In genomic region chr6:23491804-23492203, GRCm38 (mm10) we compare ENCODE assay signal across 7 mouse cellular contexts.
A peak's percentile ranks its signal among the peaks of the same experiment; 100 is the strongest.
DNase-seq lines count a peak whose midpoint lies in the region; ATAC-seq and TF ChIP-seq lines count a peak whose summit lies in the region.

No protein-coding gene starts in this region.

- WGBS in liver, postnatal 0 days (ENCODE audit: insufficient replicate concordance): 47% methylated on average over 7 of the region's 7 CpGs
- WGBS in hindbrain, embryonic 13.5 days: 39% methylated on average over 7 of the region's 7 CpGs
- WGBS in lung, postnatal 0 days: 29% methylated on average over 7 of the region's 7 CpGs

- no peak overlapping the region for H3K4me2 ChIP-seq in liver, postnatal 0 days (ENCODE audit: low read depth, low read length)
- no peak overlapping the region for H3K4me2 ChIP-seq in hindbrain, embryonic 13.5 days
- no peak overlapping the region for H3K4me2 ChIP-seq in lung, postnatal 0 days (replicated peaks; ENCODE audit: low read depth, low read length)

- H3K27ac ChIP-seq in liver, postnatal 0 days (ENCODE audit: low read depth): no peak overlapping the region
- H3K27ac ChIP-seq in hindbrain, embryonic 13.5 days: no peak overlapping the region
- no peak overlapping the region for H3K27ac ChIP-seq in lung, postnatal 0 days (ENCODE audit: low read length)

- no peaks in the 10 kb centered on the region for H3K9me3 ChIP-seq in liver, postnatal 0 days (ENCODE audit: low read length)
- H3K9me3 ChIP-seq in hindbrain, embryonic 13.5 days: no peaks in the 10 kb centered on the region
- H3K9me3 ChIP-seq in lung, postnatal 0 days (ENCODE audit: low read length): no peaks in the 10 kb centered on the region

- H3K27me3 ChIP-seq in liver, postnatal 0 days (ENCODE audit: insufficient read depth, low read length): no peaks in the 10 kb centered on the region
- H3K27me3 ChIP-seq in hindbrain, embryonic 13.5 days: no peaks in the 10 kb centered on the region
- H3K27me3 ChIP-seq in lung, postnatal 0 days (replicated peaks; ENCODE audit: insufficient read depth, low read length): no peaks in the 10 kb centered on the region

- no peak for TF ChIP-seq EP300 in liver, postnatal 0 days (IDR thresholded peaks at IDR 0.05; ENCODE audit: low read depth)
- TF ChIP-seq EP300 in lung, postnatal 0 days (IDR thresholded peaks at IDR 0.05): no peak

- DNase-seq in liver, postnatal 0 days: no peak
- no peak for DNase-seq in liver
- peak; percentile 89 for DNase-seq in cerebellum, adult 9-10 months
- DNase-seq in lung, postnatal 0 days (ENCODE audit: low spot score): peak; percentile 80
- DNase-seq in spleen, postnatal 10 days (ENCODE audit: low spot score in 2 of 2): no peak
- no peak for DNase-seq in thymus, postnatal 25 days

- no peak overlapping the region for H3K4me3 ChIP-seq in liver, postnatal 0 days (ENCODE audit: low read depth, low read length)
- H3K4me3 ChIP-seq in hindbrain, embryonic 13.5 days: no peak overlapping the region
- no peak overlapping the region for H3K4me3 ChIP-seq in lung, postnatal 0 days (ENCODE audit: low read depth, low read length)

- TF ChIP-seq CTCF in liver, postnatal 0 days (IDR thresholded peaks at IDR 0.05; ENCODE audit: low read depth): peak; percentile 54
- peak; percentile 89 for TF ChIP-seq CTCF in lung, postnatal 0 days (IDR thresholded peaks at IDR 0.05)

- H3K4me1 ChIP-seq in liver, postnatal 0 days (ENCODE audit: insufficient read depth): no peaks in the 10 kb centered on the region
- H3K4me1 ChIP-seq in hindbrain, embryonic 13.5 days (replicated peaks): no peaks in the 10 kb centered on the region
- H3K4me1 ChIP-seq in lung, postnatal 0 days (ENCODE audit: insufficient read depth, low read depth, low read length): no peaks in the 10 kb centered on the region

- H3K9ac ChIP-seq in liver, postnatal 0 days (replicated peaks): no peak overlapping the region
- H3K9ac ChIP-seq in hindbrain, embryonic 13.5 days: no peak overlapping the region
- no peak overlapping the region for H3K9ac ChIP-seq in lung, postnatal 0 days (replicated peaks; ENCODE audit: low read depth)

- ATAC-seq in liver, postnatal 0 days: no peak
- peak; percentile 89 for ATAC-seq in hindbrain, embryonic 13.5 days (ENCODE audit: low FRiP score)
- peak; percentile 72 for ATAC-seq in lung, postnatal 0 days

- H3K36me3 ChIP-seq in liver, postnatal 0 days (replicated peaks; ENCODE audit: insufficient read depth, low read length): no peaks in the 10 kb centered on the region
- no peaks in the 10 kb centered on the region for H3K36me3 ChIP-seq in hindbrain, embryonic 13.5 days
- no peaks in the 10 kb centered on the region for H3K36me3 ChIP-seq in lung, postnatal 0 days (ENCODE audit: insufficient read depth, low read length)

Comparison
In these comparisons a context has a peak if more than half of its experiments do, and no peak if none do; other contexts are left out.
1. DNase-seq: peak in cerebellum, adult 9-10 months (single experiment) and lung, postnatal 0 days (single experiment); none in liver, postnatal 0 days (single experiment), liver (single experiment), spleen, postnatal 10 days (0 of 2) and thymus, postnatal 25 days (single experiment).